Mouse (Mus musculus): ENCODE data around the gene Rpf1. TPM values are rescaled to one million over a fixed set of nuclear protein-coding genes. Genes with fewer than 3 reads are reported as not detected.
A peak's percentile ranks its signal among the peaks of the same experiment; 100 is the strongest.

Rpf1 gene
- 77.2 and 87.9 TPM in 2 replicates for polyA plus RNA-seq (2014; fragmentation: Nextera tagmentation; extraction: Ambion mirVana)

- Histone ChIP-seq H3K36me3 (replicated peaks; ENCODE audit: control insufficient read depth, insufficient read depth, low read depth, low read length) (peaks cover 4% of the 10 kb centered on the region; the same call in 1 of the 2 replicates), H3K27ac (replicated peaks; ENCODE audit: low read depth, low read length) (peak within 1 kb of the TSS; percentile 96), H3K4me1 (ENCODE audit: control insufficient read depth, insufficient read depth, low read length) (no peaks in the 10 kb centered on the region), H3K27me3 (ENCODE audit: control insufficient read depth, insufficient read depth, low read length) (no peaks in the 10 kb centered on the region), H3K4me3 (ENCODE audit: low read depth, low read length) (peak within 1 kb of the TSS; percentile 81), H3K9ac (replicated peaks; ENCODE audit: low read length) (peak within 1 kb of the TSS; percentile 90), H3K9me3 (replicated peaks; ENCODE audit: control insufficient read depth, low read length) (no peaks in the 10 kb centered on the region), H3K4me2 (ENCODE audit: low read depth, low read length) (peak within 1 kb of the TSS; percentile 60)
- ATAC-seq (replicated peaks; ENCODE audit: insufficient number of reproducible peaks, low FRiP score, low TSS enrichment, low read depth), result peak; percentile 94
- WGBS, result under 1% methylated on average over 49 of the region's 82 CpGs
- DNase-seq (ENCODE audit: low spot score), result peak; percentile 95
These were observed at the start of gene Rpf1 for GRCm38 (mm10) chr3:146520798-146521651. Gene Rpf1 (minus strand): TSS chr3:146521429.

GRCm38 (mm10) chr3:146570939-146571338 is 49.7 kb upstream of the Rpf1 start:
- Histone ChIP-seq H3K27me3 (ENCODE audit: control insufficient read depth, insufficient read depth, low read length) (no peaks in the 10 kb centered on the region), H3K36me3 (replicated peaks; ENCODE audit: control insufficient read depth, insufficient read depth, low read depth, low read length) (no peaks in the 10 kb centered on the region), H3K4me1 (ENCODE audit: control insufficient read depth, insufficient read depth, low read length) (no peaks in the 10 kb centered on the region), H3K9me3 (replicated peaks; ENCODE audit: control insufficient read depth, low read length) (no peaks in the 10 kb centered on the region), H3K27ac (replicated peaks; ENCODE audit: low read depth, low read length) (no peak overlapping the region), H3K9ac (replicated peaks; ENCODE audit: low read length) (no peak overlapping the region), H3K4me2 (ENCODE audit: low read depth, low read length) (no peak overlapping the region), H3K4me3 (ENCODE audit: low read depth, low read length) (no peak overlapping the region)
- WGBS, result 75% methylated on average over 6 of the region's 6 CpGs
- DNase-seq (ENCODE audit: low spot score), result no peak
- ATAC-seq (replicated peaks; ENCODE audit: insufficient number of reproducible peaks, low FRiP score, low TSS enrichment, low read depth), result no peak

GRCm38 (mm10) chr3:146570148-146570782 is 49.0 kb upstream of the Rpf1 start, which contains the start of gene Uox:
Gene Uox (plus strand): TSS chr3:146570426.
- Histone ChIP-seq H3K27me3 (ENCODE audit: control insufficient read depth, insufficient read depth, low read length) (no peaks in the 10 kb centered on the region), H3K9ac (replicated peaks; ENCODE audit: low read length) (no peak within 1 kb of the TSS), H3K4me1 (ENCODE audit: control insufficient read depth, insufficient read depth, low read length) (no peaks in the 10 kb centered on the region), H3K27ac (replicated peaks; ENCODE audit: low read depth, low read length) (no peak within 1 kb of the TSS), H3K4me2 (ENCODE audit: low read depth, low read length) (no peak within 1 kb of the TSS), H3K36me3 (replicated peaks; ENCODE audit: control insufficient read depth, insufficient read depth, low read depth, low read length) (no peaks in the 10 kb centered on the region), H3K9me3 (replicated peaks; ENCODE audit: control insufficient read depth, low read length) (no peaks in the 10 kb centered on the region), H3K4me3 (ENCODE audit: low read depth, low read length) (no peak within 1 kb of the TSS)
- 83% methylated on average over 10 of the region's 10 CpGs for WGBS
- DNase-seq (ENCODE audit: low spot score), result no peak
- ATAC-seq (replicated peaks; ENCODE audit: insufficient number of reproducible peaks, low FRiP score, low TSS enrichment, low read depth), result no peak

DNA sequence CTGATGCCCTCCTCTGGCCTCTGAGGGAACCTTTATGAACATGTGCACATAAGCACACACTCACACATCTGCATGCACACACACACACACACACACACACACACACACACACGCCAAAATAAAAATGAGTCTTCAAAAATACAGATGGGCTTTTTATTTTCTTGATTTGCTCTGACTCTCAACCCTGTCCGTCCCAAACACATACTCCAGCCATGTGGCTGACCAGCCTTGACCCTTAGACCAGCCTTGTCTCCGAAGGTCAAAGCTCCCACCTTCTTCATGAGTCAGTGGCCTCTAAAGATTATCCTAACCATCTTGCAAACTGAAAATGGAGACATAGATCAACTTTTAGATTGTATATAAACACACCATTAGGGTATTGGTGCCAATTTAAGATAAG is 48.4 kb upstream of the Rpf1 start:
- H3K4me2 ChIP-seq (ENCODE audit: low read depth, low read length), result no peak overlapping the region
- ATAC-seq (replicated peaks; ENCODE audit: insufficient number of reproducible peaks, low FRiP score, low TSS enrichment, low read depth), result no peak
- no peak overlapping the region for H3K27ac ChIP-seq (replicated peaks; ENCODE audit: low read depth, low read length)
- no peak overlapping the region for H3K4me3 ChIP-seq (ENCODE audit: low read depth, low read length)
- 89% methylated on average over 3 of the region's 3 CpGs for WGBS
- no peaks in the 10 kb centered on the region for H3K27me3 ChIP-seq (ENCODE audit: control insufficient read depth, insufficient read depth, low read length)
- H3K9me3 ChIP-seq (replicated peaks; ENCODE audit: control insufficient read depth, low read length), result no peaks in the 10 kb centered on the region
- no peak overlapping the region for H3K9ac ChIP-seq (replicated peaks; ENCODE audit: low read length)
- no peaks in the 10 kb centered on the region for H3K36me3 ChIP-seq (replicated peaks; ENCODE audit: control insufficient read depth, insufficient read depth, low read depth, low read length)
- no peak for DNase-seq (ENCODE audit: low spot score)
- H3K4me1 ChIP-seq (ENCODE audit: control insufficient read depth, insufficient read depth, low read length), result no peaks in the 10 kb centered on the region

GRCm38 (mm10) chr3:146567884-146568530 is 46.8 kb upstream of the Rpf1 start:
- no peaks in the 10 kb centered on the region for H3K4me1 ChIP-seq (ENCODE audit: control insufficient read depth, insufficient read depth, low read length)
- WGBS, result 69% methylated on average over 9 of the region's 9 CpGs
- no peaks in the 10 kb centered on the region for H3K36me3 ChIP-seq (replicated peaks; ENCODE audit: control insufficient read depth, insufficient read depth, low read depth, low read length)
- no peak for DNase-seq (ENCODE audit: low spot score)
- no peak overlapping the region for H3K27ac ChIP-seq (replicated peaks; ENCODE audit: low read depth, low read length)
- no peaks in the 10 kb centered on the region for H3K27me3 ChIP-seq (ENCODE audit: control insufficient read depth, insufficient read depth, low read length)
- no peak overlapping the region for H3K4me2 ChIP-seq (ENCODE audit: low read depth, low read length)
- H3K4me3 ChIP-seq (ENCODE audit: low read depth, low read length), result no peak overlapping the region
- H3K9me3 ChIP-seq (replicated peaks; ENCODE audit: control insufficient read depth, low read length), result no peaks in the 10 kb centered on the region
- ATAC-seq (replicated peaks; ENCODE audit: insufficient number of reproducible peaks, low FRiP score, low TSS enrichment, low read depth), result no peak
- no peak overlapping the region for H3K9ac ChIP-seq (replicated peaks; ENCODE audit: low read length)

DNA sequence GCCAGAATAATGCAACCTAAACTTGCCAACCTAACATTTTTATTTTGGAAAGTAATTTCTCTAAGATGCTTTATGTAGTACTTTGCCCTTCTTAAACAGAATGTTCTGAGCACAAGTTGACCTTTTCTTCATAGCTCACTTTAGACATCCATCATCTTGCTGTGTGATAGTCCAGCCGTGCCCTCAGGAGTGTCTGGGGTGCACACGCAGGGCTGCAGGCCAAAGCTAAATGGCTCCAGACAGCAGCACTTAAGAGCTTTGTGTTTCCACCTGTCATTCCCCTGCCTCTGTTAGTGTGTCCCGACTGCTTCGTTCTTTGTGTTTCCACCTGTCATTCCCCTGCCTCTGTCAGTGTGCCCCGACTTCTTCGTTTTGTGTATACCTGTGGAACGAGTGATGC is 46.1 kb upstream of the Rpf1 start:
- H3K4me3 ChIP-seq (ENCODE audit: low read depth, low read length), result no peak overlapping the region

GRCm38 (mm10) chr3:146565065-146565411 is 43.8 kb upstream of the Rpf1 start:
- no peak for DNase-seq (ENCODE audit: low spot score)
- no peaks in the 10 kb centered on the region for H3K9me3 ChIP-seq (replicated peaks; ENCODE audit: control insufficient read depth, low read length)
- no peak overlapping the region for H3K9ac ChIP-seq (replicated peaks; ENCODE audit: low read length)
- H3K4me1 ChIP-seq (ENCODE audit: control insufficient read depth, insufficient read depth, low read length), result no peaks in the 10 kb centered on the region
- no peak overlapping the region for H3K27ac ChIP-seq (replicated peaks; ENCODE audit: low read depth, low read length)
- no peak overlapping the region for H3K4me3 ChIP-seq (ENCODE audit: low read depth, low read length)
- no peak overlapping the region for H3K4me2 ChIP-seq (ENCODE audit: low read depth, low read length)
- no peak for ATAC-seq (replicated peaks; ENCODE audit: insufficient number of reproducible peaks, low FRiP score, low TSS enrichment, low read depth)
- H3K36me3 ChIP-seq (replicated peaks; ENCODE audit: control insufficient read depth, insufficient read depth, low read depth, low read length), result no peaks in the 10 kb centered on the region
- H3K27me3 ChIP-seq (ENCODE audit: control insufficient read depth, insufficient read depth, low read length), result no peaks in the 10 kb centered on the region
- 89% methylated on average over 1 of the region's 1 CpGs for WGBS

More for the DNA sequence above, 46.1 kb upstream of the Rpf1 start:
- Histone ChIP-seq H3K9ac (replicated peaks; ENCODE audit: low read length) (no peak overlapping the region), H3K4me1 (ENCODE audit: control insufficient read depth, insufficient read depth, low read length) (no peaks in the 10 kb centered on the region), H3K9me3 (replicated peaks; ENCODE audit: control insufficient read depth, low read length) (no peaks in the 10 kb centered on the region), H3K27me3 (ENCODE audit: control insufficient read depth, insufficient read depth, low read length) (no peaks in the 10 kb centered on the region), H3K4me2 (ENCODE audit: low read depth, low read length) (no peak overlapping the region), H3K27ac (replicated peaks; ENCODE audit: low read depth, low read length) (no peak overlapping the region), H3K36me3 (replicated peaks; ENCODE audit: control insufficient read depth, insufficient read depth, low read depth, low read length) (no peaks in the 10 kb centered on the region)
- DNase-seq (ENCODE audit: low spot score), result no peak
- WGBS, result 68% methylated on average over 7 of the region's 7 CpGs
- ATAC-seq (replicated peaks; ENCODE audit: insufficient number of reproducible peaks, low FRiP score, low TSS enrichment, low read depth), result no peak
